Comparison of ENCODE assay signal across 9 mouse cellular contexts in the genomic region with DNA sequence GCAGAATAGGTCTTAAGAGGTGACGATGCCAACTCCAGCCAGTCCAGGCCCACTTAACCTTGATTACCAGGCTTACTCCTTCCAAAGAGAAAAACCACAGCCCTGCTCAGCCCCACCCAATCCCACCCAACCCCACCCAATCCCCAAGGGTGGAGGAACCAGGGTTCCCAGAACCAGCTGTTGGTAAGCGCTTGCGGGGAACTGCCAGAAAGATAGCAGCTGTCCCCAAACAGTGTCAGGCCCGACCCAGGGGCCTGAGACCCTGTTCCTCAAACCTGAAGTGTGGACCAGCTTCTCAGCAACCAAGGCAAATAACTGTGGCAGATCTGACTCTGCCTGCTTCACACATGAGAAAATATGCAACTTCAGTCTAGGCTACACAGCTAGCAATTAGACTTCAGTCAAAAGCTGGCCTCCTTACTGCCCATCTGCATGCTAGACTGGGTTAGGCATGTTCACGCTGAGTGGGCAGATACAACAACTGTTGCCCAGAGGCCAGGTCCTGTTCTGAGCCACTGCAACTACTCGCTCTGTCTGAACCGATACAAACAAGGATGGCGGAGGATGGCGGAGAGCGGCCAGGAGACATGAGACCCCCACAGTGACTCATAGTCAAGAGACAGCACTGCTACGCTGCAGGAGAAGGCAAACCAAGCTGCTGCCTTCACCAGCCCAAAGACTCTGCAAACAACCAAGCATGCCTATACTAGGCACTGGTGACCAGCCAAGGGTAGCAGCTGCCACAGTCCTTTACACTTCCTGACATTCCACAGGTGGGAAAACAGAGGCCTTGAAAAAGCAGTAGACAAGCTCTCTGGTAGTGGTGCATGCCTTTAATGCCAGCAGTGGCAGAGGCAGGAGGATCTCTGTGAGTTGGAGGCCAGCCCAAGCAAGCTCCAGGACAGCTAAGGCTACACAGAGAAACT. TPM values are rescaled to one million over a fixed set of nuclear protein-coding genes. Genes with fewer than 3 reads are reported as not detected.
DNase-seq lines count a peak whose midpoint lies in the region; ATAC-seq and TF ChIP-seq lines count a peak whose summit lies in the region.
"Had no signal": no experiment of that assay in that cellular context is flagged by ENCODE, and none has a peak within 500 bp of the region (broad histone marks: within the 10 kb centered on the region; RNA-seq: fewer than 3 reads in every experiment).

No protein-coding gene starts in this region.

- 0 out of 2 replicates have a peak overlapping the region, but pooled peaks have one; percentile 13 for H3K4me2 ChIP-seq in heart, embryonic 12.5 days
- peak overlapping the region; percentile 10; the same call in 1 of the 2 replicates for H3K4me2 ChIP-seq in forebrain, embryonic 12.5 days
- H3K4me2 ChIP-seq in liver, embryonic 14.5 days (ENCODE audit: low read depth), result peak overlapping the region; percentile 86
- H3K4me2 ChIP-seq: limb, embryonic 13.5 days had no signal

- no peak for TF ChIP-seq CTCF in E14TG2a.4 (conservative IDR thresholded peaks at IDR 0.05; ENCODE audit: low read length)
- TF ChIP-seq CTCF in liver, embryonic 14.5 days (IDR thresholded peaks at IDR 0.05; ENCODE audit: low read depth), result no peak

- 77% methylated on average over 11 of the region's 11 CpGs for whole genome bisulfite sequencing in heart, embryonic 12.5 days
- 65% methylated on average over 11 of the region's 11 CpGs for WGBS in forebrain, embryonic 12.5 days
- WGBS in liver, embryonic 14.5 days (ENCODE audit: insufficient replicate concordance), result 28% methylated on average over 11 of the region's 11 CpGs

- DNase-seq in heart, postnatal 25 days (ENCODE audit: low spot score), result no peak
- peak; percentile 52 to 79 (median 64) for DNase-seq in liver, embryonic 14.5 days (ENCODE audit: low read depth in 3 of 3, low spot score in 3 of 3)
- no peak for DNase-seq in urinary bladder, postnatal 25 days (ENCODE audit: low spot score)
- DNase-seq in urinary bladder, postnatal 14 days (ENCODE audit: low spot score), result no peak

- no peak overlapping the region for H3K27ac ChIP-seq in heart, embryonic 12.5 days (ENCODE audit: poor library complexity, severe bottlenecking)
- peak overlapping the region; percentile 8; the same call in 1 of the 2 replicates for H3K27ac ChIP-seq in forebrain, embryonic 12.5 days
- peak overlapping the region; percentile 88 for H3K27ac ChIP-seq in liver, embryonic 14.5 days
- H3K27ac ChIP-seq: limb, embryonic 13.5 days had no signal

- no peaks in the 10 kb centered on the region for H3K36me3 ChIP-seq in heart, embryonic 12.5 days
- H3K36me3 ChIP-seq in E14TG2a.4 (ENCODE audit: insufficient read depth, low read length), result no peaks in the 10 kb centered on the region
- H3K36me3 ChIP-seq in forebrain, embryonic 12.5 days (replicated peaks), result no peaks in the 10 kb centered on the region
- H3K36me3 ChIP-seq in liver, embryonic 14.5 days (replicated peaks; ENCODE audit: control insufficient read depth, insufficient read depth, low read depth), result no peaks in the 10 kb centered on the region
- H3K36me3 ChIP-seq: limb, embryonic 13.5 days had no signal

- H3K4me3 ChIP-seq in heart, embryonic 12.5 days, result no peak overlapping the region
- peak overlapping the region; percentile 63 for H3K4me3 ChIP-seq in E14TG2a.4 (replicated peaks; ENCODE audit: low read length)
- no peak overlapping the region for H3K4me3 ChIP-seq in forebrain, embryonic 12.5 days (replicated peaks)
- peak overlapping the region; percentile 17 to 34 for H3K4me3 ChIP-seq in liver, embryonic 14.5 days (ENCODE audit: insufficient read depth in 1 of 2, low read depth in 2 of 2, low read length in 2 of 2)
- H3K4me3 ChIP-seq: limb, embryonic 13.5 days had no signal

- H3K9ac ChIP-seq in heart, embryonic 12.5 days, result no peak overlapping the region
- no peak overlapping the region for H3K9ac ChIP-seq in forebrain, embryonic 12.5 days
- peak overlapping the region; percentile 60 for H3K9ac ChIP-seq in liver, embryonic 14.5 days (replicated peaks)
- H3K9ac ChIP-seq: limb, embryonic 13.5 days had no signal

- H3K9me3 ChIP-seq in heart, embryonic 12.5 days (replicated peaks), result no peaks in the 10 kb centered on the region
- no peaks in the 10 kb centered on the region for H3K9me3 ChIP-seq in E14TG2a.4 (ENCODE audit: low read length)
- H3K9me3 ChIP-seq in forebrain, embryonic 12.5 days, result no peaks in the 10 kb centered on the region
- no peaks in the 10 kb centered on the region for H3K9me3 ChIP-seq in liver, embryonic 14.5 days (ENCODE audit: control insufficient read depth, low read length)
- H3K9me3 ChIP-seq: limb, embryonic 13.5 days had no signal

- intact Hi-C loops in heart, postnatal 25 days (cut with DNase I), result no loop called here

- no peak for TF ChIP-seq EP300 in liver, embryonic 14.5 days (IDR thresholded peaks at IDR 0.05; ENCODE audit: low read depth)

- peaks cover 66% of the 10 kb centered on the region for H3K4me1 ChIP-seq in heart, embryonic 12.5 days (replicated peaks)
- peaks cover 79% of the 10 kb centered on the region for H3K4me1 ChIP-seq in E14TG2a.4 (replicated peaks; ENCODE audit: low read depth, low read length)
- peaks cover 74% of the 10 kb centered on the region for H3K4me1 ChIP-seq in forebrain, embryonic 12.5 days
- peaks cover 71 to 74% of the 10 kb centered on the region in 2 experiments for H3K4me1 ChIP-seq in liver, embryonic 14.5 days (replicated peaks; ENCODE audit: control insufficient read depth in 2 of 2, insufficient read depth in 2 of 2, low read length in 1 of 2)

- no peaks in the 10 kb centered on the region for H3K27me3 ChIP-seq in heart, embryonic 12.5 days (replicated peaks)
- no peaks in the 10 kb centered on the region for H3K27me3 ChIP-seq in E14TG2a.4 (ENCODE audit: insufficient read depth, low read length)
- H3K27me3 ChIP-seq in forebrain, embryonic 12.5 days, result no peaks in the 10 kb centered on the region
- no peaks in the 10 kb centered on the region for H3K27me3 ChIP-seq in liver, embryonic 14.5 days (ENCODE audit: control insufficient read depth, insufficient read depth, low read length)
- H3K27me3 ChIP-seq: limb, embryonic 13.5 days had no signal

- ATAC-seq in heart, embryonic 12.5 days (ENCODE audit: insufficient number of reproducible peaks, low FRiP score), result no peak
- ATAC-seq in forebrain, embryonic 12.5 days (ENCODE audit: low FRiP score), result no peak
- ATAC-seq in liver, embryonic 14.5 days (ENCODE audit: insufficient read depth), result peak; percentile 41
- ATAC-seq in inflammation-experienced regulatory T-cells, adult 6 months, result no peak

RNA-seq across cellular contexts. Expression of gene Tspan14, which starts 4.0 kb away (rescaled TPM):
- 43.2 and 46.7 TPM in 2 replicates for polyA plus RNA-seq in heart, embryonic 12.5 days (2016; fragmentation: Nextera tagmentation; extraction: Ambion mirVana)
- total RNA-seq in heart, postnatal 25 days (2021), result 10 to 100 TPM; 17.1 to 18.1 TPM
- polyA plus RNA-seq in forebrain, embryonic 12.5 days (2016; fragmentation: Nextera tagmentation; extraction: Ambion mirVana), result 82.6 and 90.6 TPM in 2 replicates
- polyA plus RNA-seq in liver, embryonic 14.5 days (2012; rRNA removed), result 22.0 and 22.9 TPM in 2 replicates
- polyA plus RNA-seq in liver, embryonic 14.5 days (2014; fragmentation: Nextera tagmentation; extraction: Ambion mirVana), result 25.4 and 28.5 TPM in 2 replicates
- 10 to 100 TPM; 52.1 to 82.3 (median 65.1) TPM for polyA plus RNA-seq in inflammation-experienced regulatory T-cells, adult 6 months (2017; shearing (Covaris generic))

RNA-seq across cellular contexts. Expression of gene Fam213a, which starts 51.0 kb away (rescaled TPM):
- 58.7 and 59.1 TPM in 2 replicates for polyA plus RNA-seq in heart, embryonic 12.5 days (2016; fragmentation: Nextera tagmentation; extraction: Ambion mirVana)
- 10 to 100 TPM; 16.3 to 17.0 TPM for total RNA-seq in heart, postnatal 25 days (2021)
- polyA plus RNA-seq in forebrain, embryonic 12.5 days (2016; fragmentation: Nextera tagmentation; extraction: Ambion mirVana), result 50.5 and 54.0 TPM in 2 replicates
- polyA plus RNA-seq in liver, embryonic 14.5 days (2012; rRNA removed), result 22.0 and 39.4 TPM in 2 replicates
- polyA plus RNA-seq in liver, embryonic 14.5 days (2014; fragmentation: Nextera tagmentation; extraction: Ambion mirVana), result 41.8 and 45.1 TPM in 2 replicates
- polyA plus RNA-seq in inflammation-experienced regulatory T-cells, adult 6 months (2017; shearing (Covaris generic)), result 1 to 10 TPM; 8.0 to 9.7 (median 8.3) TPM

Comparison
In these comparisons a context has a peak if more than half of its experiments do, and no peak if none do; other contexts are left out.
1. H3K4me2 ChIP-seq: peak in every context shown above with its lines; median percentile 86 in liver, embryonic 14.5 days; 13 in heart, embryonic 12.5 days; 10 in forebrain, embryonic 12.5 days.
2. H3K4me3 ChIP-seq: peak in E14TG2a.4 (single experiment) and liver, embryonic 14.5 days (2 of 2); none in heart, embryonic 12.5 days (single experiment) and forebrain, embryonic 12.5 days (single experiment).
3. DNase-seq: peak in liver, embryonic 14.5 days (3 of 3); none in heart, postnatal 25 days (single experiment), urinary bladder, postnatal 25 days (single experiment) and urinary bladder, postnatal 14 days (single experiment).